ENCODE assay signal across 8 mouse cellular contexts in the genomic region with DNA sequence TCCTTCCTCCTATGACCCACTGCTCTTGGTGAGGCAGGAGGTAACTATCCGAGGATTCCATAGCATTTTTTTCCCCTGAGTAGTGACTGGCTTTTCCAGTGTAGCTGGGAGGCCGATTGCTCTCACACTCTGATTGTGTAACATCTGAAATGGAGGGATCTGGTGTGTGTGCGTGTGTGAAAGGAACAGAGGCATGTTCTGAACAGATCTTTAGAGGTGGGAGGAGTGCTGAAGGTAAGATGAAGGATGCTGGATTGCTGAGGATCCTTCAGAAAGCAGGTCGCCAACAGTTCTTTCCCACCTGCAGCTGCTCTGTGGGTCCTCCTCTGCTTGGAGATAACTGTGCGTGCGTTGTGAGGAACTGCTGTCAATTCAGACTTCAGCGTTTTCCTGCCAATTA. TPM values are rescaled to one million over a fixed set of nuclear protein-coding genes. Genes with fewer than 3 reads are reported as not detected.
DNase-seq lines count a peak whose midpoint lies in the region; ATAC-seq and TF ChIP-seq lines count a peak whose summit lies in the region.

No protein-coding gene starts in this region.

- ATAC-seq in limb, embryonic 11.5 days (ENCODE audit: insufficient number of reproducible peaks, low FRiP score, low TSS enrichment, low read depth): no peak; the same call in 1 of the 2 replicates
- no peak for ATAC-seq in midbrain, embryonic 11.5 days (ENCODE audit: low FRiP score)

- 2% methylated on average over 7 of the region's 7 CpGs for WGBS in thymus, adult 2 months
- WGBS in limb, embryonic 11.5 days: 9% methylated on average over 7 of the region's 7 CpGs
- 8% methylated on average over 7 of the region's 7 CpGs for WGBS in midbrain, embryonic 11.5 days

- no peak for TF ChIP-seq POLR2A in thymus, adult 2 months (IDR thresholded peaks at IDR 0.05; ENCODE audit: control insufficient read depth, extremely low read depth, insufficient read depth, low read length, poor library complexity)

- 0 out of 2 replicates have a peak overlapping the region, but pooled peaks have one; percentile 22 for H3K9ac ChIP-seq in limb, embryonic 11.5 days (ENCODE audit: low read length)
- peak overlapping the region; percentile 57 for H3K9ac ChIP-seq in midbrain, embryonic 11.5 days (ENCODE audit: low read length)

- H3K36me3 ChIP-seq in thymus, adult 2 months (ENCODE audit: control insufficient read depth, insufficient read depth, low read length): no peaks in the 10 kb centered on the region
- no peaks in the 10 kb centered on the region for H3K36me3 ChIP-seq in limb, embryonic 11.5 days (ENCODE audit: control insufficient read depth, insufficient read depth, low read length)
- no peaks in the 10 kb centered on the region for H3K36me3 ChIP-seq in midbrain, embryonic 11.5 days (ENCODE audit: control insufficient read depth, insufficient read depth, low read length)

- intact Hi-C loops in gastrocnemius, postnatal 14 days (cut with DNase I; ENCODE audit: low total_unique reads): no loop called here

- TF ChIP-seq CTCF in thymus, adult 2 months (IDR thresholded peaks at IDR 0.05; ENCODE audit: borderline replicate concordance, control insufficient read depth, extremely low read depth, insufficient read depth, low read length, poor library complexity): no peak

- H3K4me2 ChIP-seq in limb, embryonic 11.5 days (ENCODE audit: low read depth, severe bottlenecking): peak overlapping the region; percentile 59
- peak overlapping the region; percentile 60 for H3K4me2 ChIP-seq in midbrain, embryonic 11.5 days

- H3K9me3 ChIP-seq in limb, embryonic 11.5 days (ENCODE audit: control insufficient read depth, low read length): no peaks in the 10 kb centered on the region
- no peaks in the 10 kb centered on the region for H3K9me3 ChIP-seq in midbrain, embryonic 11.5 days (ENCODE audit: control insufficient read depth, low read length)

- H3K4me3 ChIP-seq in thymus, adult 2 months (ENCODE audit: control insufficient read depth, insufficient read depth, low read length): peak overlapping the region; percentile 31
- H3K4me3 ChIP-seq in limb, embryonic 11.5 days (ENCODE audit: low read depth, low read length): peak overlapping the region; percentile 93
- peak overlapping the region; percentile 95 for H3K4me3 ChIP-seq in midbrain, embryonic 11.5 days (ENCODE audit: low read depth, low read length)

- H3K27ac ChIP-seq in thymus, adult 2 months (ENCODE audit: control insufficient read depth, insufficient read depth, low read length): no peak overlapping the region
- no peak overlapping the region for H3K27ac ChIP-seq in limb, embryonic 11.5 days (replicated peaks; ENCODE audit: low read depth, low read length)
- no peak overlapping the region; the same call in 1 of the 2 replicates for H3K27ac ChIP-seq in midbrain, embryonic 11.5 days (ENCODE audit: low read depth, low read length)

- H3K4me1 ChIP-seq in thymus, adult 2 months (replicated peaks; ENCODE audit: control insufficient read depth, insufficient read depth, low read length): peaks cover 25% of the 10 kb centered on the region
- H3K4me1 ChIP-seq in limb, embryonic 11.5 days (ENCODE audit: control insufficient read depth, insufficient read depth, low read length): peaks cover 11% of the 10 kb centered on the region
- H3K4me1 ChIP-seq in midbrain, embryonic 11.5 days (ENCODE audit: control insufficient read depth, insufficient read depth, low read length): peaks cover 30% of the 10 kb centered on the region

- DNase-seq in adrenal gland, postnatal 10 days: peak; percentile 11
- DNase-seq in adrenal gland, adult 18-20 months (ENCODE audit: low spot score in 2 of 2): no peak
- no peak for DNase-seq in thymus, adult 2 months
- no peak for DNase-seq in thymus, postnatal 10 days (ENCODE audit: low spot score in 2 of 2)
- DNase-seq in limb, embryonic 11.5 days (ENCODE audit: low spot score): no peak
- no peak for DNase-seq in midbrain, embryonic 11.5 days (ENCODE audit: low spot score, missing footprints)
- DNase-seq in gastrocnemius, postnatal 14 days: no peak
- no peak for DNase-seq in kidney, postnatal 4 days

- H3K27me3 ChIP-seq in thymus, adult 2 months (ENCODE audit: control insufficient read depth, insufficient read depth, low read length): no peaks in the 10 kb centered on the region; the same call in 1 of the 2 replicates
- no peaks in the 10 kb centered on the region for H3K27me3 ChIP-seq in limb, embryonic 11.5 days (ENCODE audit: control insufficient read depth, insufficient read depth, low read length)
- no peaks in the 10 kb centered on the region for H3K27me3 ChIP-seq in midbrain, embryonic 11.5 days (ENCODE audit: control insufficient read depth, insufficient read depth, low read length)

RNA-seq across cellular contexts. Expression of a gene that starts 0.6 kb away (rescaled TPM):
- total RNA-seq in adrenal gland, postnatal 10 days (2021): 10 to 100 TPM in 1 of 2 experiments, 1 to 10 TPM in 1; 5.7 to 10.6 TPM
- 1 to 10 TPM; 4.8 to 5.0 TPM for total RNA-seq in adrenal gland, adult 18-20 months (2021)
- 7.7 and 8.3 TPM in 2 replicates for polyA plus RNA-seq in thymus, adult 2 months (2012; rRNA removed)
- 62.0 and 82.3 TPM in 2 replicates for polyA plus RNA-seq in limb, embryonic 11.5 days (2014; fragmentation: Nextera tagmentation; extraction: Ambion mirVana)
- 70.1 and 95.4 TPM in 2 replicates for polyA plus RNA-seq in midbrain, embryonic 11.5 days (2014; fragmentation: Nextera tagmentation; extraction: Ambion mirVana)
- 1 to 10 TPM; 6.5 to 7.3 TPM for total RNA-seq in gastrocnemius, postnatal 14 days (2021)

RNA-seq across cellular contexts. Expression of a gene that starts 36.0 kb away (rescaled TPM):
- total RNA-seq in adrenal gland, postnatal 10 days (2021): under 1 TPM in 1 of 2 experiments, not detected in 1; 0.42 TPM
- not detected for total RNA-seq in adrenal gland, adult 18-20 months (2021)
- 0.16 and 0.17 TPM in 2 replicates for polyA plus RNA-seq in thymus, adult 2 months (2012; rRNA removed)
- not detected in 2 replicates for polyA plus RNA-seq in limb, embryonic 11.5 days (2014; fragmentation: Nextera tagmentation; extraction: Ambion mirVana)
- polyA plus RNA-seq in midbrain, embryonic 11.5 days (2014; fragmentation: Nextera tagmentation; extraction: Ambion mirVana): not detected in 2 replicates
- total RNA-seq in gastrocnemius, postnatal 14 days (2021): not detected

RNA-seq across cellular contexts. Expression of a gene that starts 43.4 kb away (rescaled TPM):
- total RNA-seq in adrenal gland, postnatal 10 days (2021): 1 to 10 TPM; 4.1 to 4.9 TPM
- total RNA-seq in adrenal gland, adult 18-20 months (2021): 1 to 10 TPM; 2.9 to 4.0 TPM
- polyA plus RNA-seq in thymus, adult 2 months (2012; rRNA removed): 9.2 and 9.4 TPM in 2 replicates
- polyA plus RNA-seq in limb, embryonic 11.5 days (2014; fragmentation: Nextera tagmentation; extraction: Ambion mirVana): 49.2 and 54.4 TPM in 2 replicates
- polyA plus RNA-seq in midbrain, embryonic 11.5 days (2014; fragmentation: Nextera tagmentation; extraction: Ambion mirVana): 39.5 and 39.9 TPM in 2 replicates
- 1 to 10 TPM; 1.4 to 1.9 TPM for total RNA-seq in gastrocnemius, postnatal 14 days (2021)

RNA-seq across cellular contexts. Expression of a gene that starts 44.2 kb away (rescaled TPM):
- 10 to 100 TPM in 1 of 2 experiments, 1 to 10 TPM in 1; 6.6 to 14.2 TPM for total RNA-seq in adrenal gland, postnatal 10 days (2021)
- 1 to 10 TPM; 1.1 TPM for total RNA-seq in adrenal gland, adult 18-20 months (2021)
- 3.3 and 5.3 TPM in 2 replicates for polyA plus RNA-seq in thymus, adult 2 months (2012; rRNA removed)
- 12.7 and 13.2 TPM in 2 replicates for polyA plus RNA-seq in limb, embryonic 11.5 days (2014; fragmentation: Nextera tagmentation; extraction: Ambion mirVana)
- 5.4 and 6.5 TPM in 2 replicates for polyA plus RNA-seq in midbrain, embryonic 11.5 days (2014; fragmentation: Nextera tagmentation; extraction: Ambion mirVana)
- total RNA-seq in gastrocnemius, postnatal 14 days (2021): under 1 TPM; 0.27 to 0.35 TPM

Comparison
In these comparisons a context has a peak if more than half of its experiments do, and no peak if none do; other contexts are left out.
1. H3K4me3 ChIP-seq: peak in every context shown above with its lines; median percentile 95 in midbrain, embryonic 11.5 days; 93 in limb, embryonic 11.5 days; 31 in thymus, adult 2 months.